Comparison of ENCODE assay signal across 8 mouse cellular contexts in genomic region chr16:19760074-19760473, GRCm38 (mm10). TPM values are rescaled to one million over a fixed set of nuclear protein-coding genes. Genes with fewer than 3 reads are reported as not detected.
DNase-seq lines count a peak whose midpoint lies in the region; ATAC-seq and TF ChIP-seq lines count a peak whose summit lies in the region.

B3gnt5 (plus strand) TSS chr16:19760208.

- peak within 1 kb of the TSS; percentile 58 for H3K9ac ChIP-seq in embryonic facial prominence, embryonic 15.5 days

- H3K4me2 ChIP-seq in embryonic facial prominence, embryonic 15.5 days (replicated peaks): peak within 1 kb of the TSS; percentile 89

- no peak for TF ChIP-seq CTCF in spleen, adult 2 months (IDR thresholded peaks at IDR 0.05; ENCODE audit: extremely low read depth, insufficient read depth, insufficient read length, insufficient replicate concordance)

- intact Hi-C loops in heart, postnatal 10 days (cut with DNase I): no loop called here

- H3K9me3 ChIP-seq in embryonic facial prominence, embryonic 15.5 days (replicated peaks): no peaks in the 10 kb centered on the region

- H3K36me3 ChIP-seq in embryonic facial prominence, embryonic 15.5 days: peaks cover 2% of the 10 kb centered on the region
- peaks cover 10% of the 10 kb centered on the region for H3K36me3 ChIP-seq in spleen, adult 2 months (ENCODE audit: control insufficient read depth, insufficient read depth, low read length)

- peak; percentile 29 for DNase-seq in right cerebral cortex, postnatal 4 days
- DNase-seq in right cerebral cortex, adult 18-20 months: no peak
- DNase-seq in heart, postnatal 10 days: peak; percentile 66 to 73
- DNase-seq in kidney, postnatal 25 days: peak; percentile 38 to 46
- peak in 1 of 2 experiments; percentile 72 for DNase-seq in spleen, adult 2 months (ENCODE audit: low read depth in 1 of 2, low spot score in 2 of 2)
- no peak for DNase-seq in c-Kit-positive CD71-positive TER-119-positive erythroid progenitor cells, embryonic 14.5 days (ENCODE audit: low spot score)

- TF ChIP-seq POLR2A in spleen, adult 2 months (IDR thresholded peaks at IDR 0.05; ENCODE audit: low read depth, low read length): no peak; the same call in 1 of the 2 replicates

- peak; percentile 89 for ATAC-seq in embryonic facial prominence, embryonic 15.5 days (ENCODE audit: insufficient number of reproducible peaks, low FRiP score, low TSS enrichment, low read depth)
- peak; percentile 63 for ATAC-seq in megakaryocyte, adult 5-6 weeks (ENCODE audit: poor library complexity, severe bottlenecking)

- H3K4me3 ChIP-seq in embryonic facial prominence, embryonic 15.5 days (replicated peaks): peak within 1 kb of the TSS; percentile 62
- H3K4me3 ChIP-seq in spleen, adult 2 months (ENCODE audit: extremely low read depth, insufficient read depth, insufficient read length): peak within 1 kb of the TSS; percentile 82

- WGBS in embryonic facial prominence, embryonic 15.5 days: under 1% methylated on average over 15 of the region's 15 CpGs
- 2% methylated on average over 15 of the region's 15 CpGs for WGBS in spleen, adult 2 months

- H3K27ac ChIP-seq in embryonic facial prominence, embryonic 15.5 days (replicated peaks): peak within 1 kb of the TSS; percentile 74
- H3K27ac ChIP-seq in spleen, adult 2 months (ENCODE audit: insufficient read depth, low read length): peak within 1 kb of the TSS; percentile 99

- peaks cover 11% of the 10 kb centered on the region; the same call in 1 of the 2 replicates for H3K4me1 ChIP-seq in embryonic facial prominence, embryonic 15.5 days
- peaks cover 6% of the 10 kb centered on the region for H3K4me1 ChIP-seq in spleen, adult 2 months (ENCODE audit: control insufficient read depth, insufficient read depth, insufficient read length)

- no peaks in the 10 kb centered on the region for H3K27me3 ChIP-seq in embryonic facial prominence, embryonic 15.5 days
- no peaks in the 10 kb centered on the region for H3K27me3 ChIP-seq in spleen, adult 2 months (ENCODE audit: control insufficient read depth, insufficient read depth, low read length)

RNA-seq across cellular contexts. Expression of gene B3gnt5, which starts in this region (rescaled TPM):
- 12.8 and 13.6 TPM in 2 replicates for polyA plus RNA-seq in embryonic facial prominence, embryonic 15.5 days (2015; fragmentation: Nextera tagmentation; extraction: Ambion mirVana)
- total RNA-seq in heart, postnatal 10 days (2021): 1 to 10 TPM; 3.6 to 4.0 TPM
- 3.4 and 3.6 TPM in 2 replicates for total RNA-seq in megakaryocyte, adult 5-6 weeks (2015)
- total RNA-seq in megakaryocyte, adult 5-6 weeks (2017): 3.5 and 5.9 TPM in 2 replicates
- polyA plus RNA-seq in spleen, adult 2 months (2012; rRNA removed): 6.6 and 6.7 TPM in 2 replicates

Comparison
In these comparisons a context has a peak if more than half of its experiments do, and no peak if none do; other contexts are left out.
1. DNase-seq: peak in right cerebral cortex, postnatal 4 days (single experiment), heart, postnatal 10 days (2 of 2) and kidney, postnatal 25 days (2 of 2); none in right cerebral cortex, adult 18-20 months (single experiment) and c-Kit-positive CD71-positive TER-119-positive erythroid progenitor cells, embryonic 14.5 days (single experiment).